Mouse (Mus musculus) kidney, adult 8-10 months (tissue): ENCODE measurements at regions not wholly inside any gene's neighbourhood (a gene's known extent, or its start where the extent isn't known, plus 50 kb on each side); places are given as distances from the start of the nearest gene placed in this dataset.

Experiments used
- DNase-seq, 2 experiments: peaks; one replicate each; pipeline ENCODE4 v3.0.0; 2022

GRCm38 (mm10) chr6:81733527-81733926 is 189.9 kb upstream of the Gcfc2 start:
- DNase-seq: no peak

- no peak for DNase-seq
These were observed 185.0 kb upstream of the Gcfc2 start for GRCm38 (mm10) chr6:81738466-81738865.

- DNase-seq: no peak
These were observed 173.8 kb upstream of the Gcfc2 start for GRCm38 (mm10) chr6:81749681-81750080.

- no peak for DNase-seq
These were observed 171.8 kb upstream of the Gcfc2 start for GRCm38 (mm10) chr6:81751631-81752030.

GRCm38 (mm10) chr6:81756242-81756641 is 167.2 kb upstream of the Gcfc2 start:
- DNase-seq: no peak

GRCm38 (mm10) chr6:81758876-81759275 is 164.6 kb upstream of the Gcfc2 start:
- no peak for DNase-seq

GRCm38 (mm10) chr6:81760181-81760580 is 163.3 kb upstream of the Gcfc2 start:
- no peak for DNase-seq

- DNase-seq: no peak
These were observed 157.6 kb upstream of the Gcfc2 start for GRCm38 (mm10) chr6:81765831-81766230.

- DNase-seq: no peak
These were observed 156.7 kb upstream of the Gcfc2 start for GRCm38 (mm10) chr6:81766800-81767199.

GRCm38 (mm10) chr6:81768669-81769537 is 154.6 kb upstream of the Gcfc2 start:
- DNase-seq: no peak

GRCm38 (mm10) chr6:81770301-81770700 is 153.2 kb upstream of the Gcfc2 start:
- DNase-seq: no peak

GRCm38 (mm10) chr6:81771862-81772261 is 151.6 kb upstream of the Gcfc2 start:
- no peak for DNase-seq

- DNase-seq: no peak
These were observed 141.3 kb upstream of the Gcfc2 start for GRCm38 (mm10) chr6:81782131-81782530.

GRCm38 (mm10) chr6:81782815-81783435 is 140.5 kb upstream of the Gcfc2 start:
- no peak for DNase-seq

GRCm38 (mm10) chr6:81795281-81795680 is 128.2 kb upstream of the Gcfc2 start:
- no peak for DNase-seq

- no peak for DNase-seq
These were observed 122.6 kb upstream of the Gcfc2 start for GRCm38 (mm10) chr6:81800822-81801221.

GRCm38 (mm10) chr6:81801804-81802203 is 121.7 kb upstream of the Gcfc2 start:
- DNase-seq: no peak

- no peak for DNase-seq
These were observed 117.5 kb upstream of the Gcfc2 start for GRCm38 (mm10) chr6:81805942-81806341.

- DNase-seq: no peak
These were observed 114.8 kb upstream of the Gcfc2 start for GRCm38 (mm10) chr6:81808712-81809111.

GRCm38 (mm10) chr6:81815248-81815961 is 108.1 kb upstream of the Gcfc2 start:
- DNase-seq: no peak

GRCm38 (mm10) chr6:81815962-81816338 is 107.5 kb upstream of the Gcfc2 start:
- no peak for DNase-seq

GRCm38 (mm10) chr6:81817050-81817827 is 106.2 kb upstream of the Gcfc2 start:
- DNase-seq: peak in 1 of 2 experiments; percentile 46

GRCm38 (mm10) chr6:81818573-81818972 is 104.9 kb upstream of the Gcfc2 start:
- no peak for DNase-seq
